25 mouse cellular contexts compared by ENCODE assay signal in the genomic region with DNA sequence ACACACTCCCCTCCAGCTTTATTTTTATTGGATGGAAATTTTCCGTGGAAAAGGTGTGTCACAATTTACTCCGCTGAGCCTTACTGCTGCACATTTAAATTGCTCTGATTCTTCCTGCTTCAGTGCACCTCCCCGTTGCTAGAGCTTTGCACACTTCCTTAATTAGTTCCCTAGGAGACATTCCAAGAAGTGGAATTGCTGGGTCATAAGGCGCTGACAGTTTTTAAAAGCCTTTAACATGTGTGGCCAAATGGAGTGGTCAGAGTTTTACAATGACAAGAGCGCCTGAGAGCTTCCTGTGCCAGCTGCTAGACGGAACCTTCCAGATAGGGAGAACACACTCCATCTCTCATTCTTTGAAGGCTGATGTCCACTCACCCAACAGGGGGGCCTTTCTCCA. TPM values are rescaled to one million over a fixed set of nuclear protein-coding genes. Genes with fewer than 3 reads are reported as not detected.
"Had no signal": no experiment of that assay in that cellular context is flagged by ENCODE, and none has a peak within 500 bp of the region (broad histone marks: within the 10 kb centered on the region; RNA-seq: fewer than 3 reads in every experiment).

No protein-coding gene starts in this region.

- DNase-seq: kidney, adult 8-10 months; kidney, postnatal 36 days; left cerebral cortex, postnatal 4 days; liver, embryonic 13.5 days; lung, postnatal 10 days; lung, postnatal 36 days; right cerebral cortex, postnatal 14 days; right cerebral cortex, postnatal 4 days; thymus, adult 2 months; thymus, postnatal 14 days; thymus, postnatal 4 days had no signal

- ATAC-seq: intestine, embryonic 15.5 days; midbrain, embryonic 13.5 days; midbrain, embryonic 16.5 days had no signal

- H3K27me3 ChIP-seq: intestine, embryonic 15.5 days; liver, embryonic 13.5 days had no signal

RNA-seq across cellular contexts. Expression of gene Opalin, which starts 35.7 kb away (rescaled TPM):
- total RNA-seq: left cerebral cortex, postnatal 4 days; liver, adult 2 months; monocyte, adult 5-6 weeks had no signal
- polyA plus RNA-seq: intestine, embryonic 15.5 days; kidney, embryonic 15.5 days; limb, embryonic 14.5 days; liver, adult 2 months; liver, embryonic 13.5 days; liver, embryonic 16.5 days; lung, embryonic 15.5 days; midbrain, embryonic 10.5 days; midbrain, embryonic 13.5 days; midbrain, embryonic 16.5 days; myocyte; neural tube, embryonic 11.5 days; stomach, embryonic 14.5 days; stomach, postnatal 0 days had no signal
